Mouse (Mus musculus) ES-Bruce4 (cell line): ENCODE data around the gene Magi2.
A peak's percentile ranks its signal among the peaks of the same experiment; 100 is the strongest.

Experiments
- CTCF ChIP-seq: IDR thresholded peaks from one replicate; pipeline ENCODE4 v1.8.1; 2011; ENCODE audit warnings: low read depth, low read length
- EP300 ChIP-seq: IDR thresholded peaks from 2 replicates; pipeline ENCODE4 v1.6.1; 2011; ENCODE audit warnings: low read depth, low read length; ENCODE audit not compliant: insufficient read depth
- POLR2A ChIP-seq: IDR thresholded peaks from one replicate; pipeline ENCODE4 v1.8.1; 2011; ENCODE audit warnings: low read length; ENCODE audit not compliant: insufficient read depth

DNA sequence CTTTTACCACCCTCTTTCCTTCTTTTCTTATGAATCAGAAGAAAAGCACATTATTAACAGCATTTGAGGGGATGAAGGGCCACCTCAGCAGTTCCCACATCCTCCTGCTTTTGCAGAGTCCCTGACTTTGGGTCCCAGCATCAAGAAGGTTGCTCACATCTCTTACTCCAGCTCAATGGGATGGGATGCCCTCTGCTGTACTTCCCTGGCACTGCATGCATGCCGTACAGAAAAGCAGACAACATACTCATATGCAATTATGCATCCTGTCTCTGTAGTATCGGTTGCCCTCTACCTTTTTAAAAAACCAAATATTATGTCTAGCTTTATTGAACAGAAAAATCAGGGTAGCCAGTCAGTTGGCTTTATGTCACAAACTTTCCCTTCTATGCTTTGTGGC, 37.8 kb downstream of the Magi2 start:
- no peak for TF ChIP-seq POLR2A
- TF ChIP-seq CTCF, result peak; percentile 67
- TF ChIP-seq EP300, result no peak
